Mouse (Mus musculus): ENCODE measurements around the gene Dennd6b.

Dennd6b gene

DNA sequence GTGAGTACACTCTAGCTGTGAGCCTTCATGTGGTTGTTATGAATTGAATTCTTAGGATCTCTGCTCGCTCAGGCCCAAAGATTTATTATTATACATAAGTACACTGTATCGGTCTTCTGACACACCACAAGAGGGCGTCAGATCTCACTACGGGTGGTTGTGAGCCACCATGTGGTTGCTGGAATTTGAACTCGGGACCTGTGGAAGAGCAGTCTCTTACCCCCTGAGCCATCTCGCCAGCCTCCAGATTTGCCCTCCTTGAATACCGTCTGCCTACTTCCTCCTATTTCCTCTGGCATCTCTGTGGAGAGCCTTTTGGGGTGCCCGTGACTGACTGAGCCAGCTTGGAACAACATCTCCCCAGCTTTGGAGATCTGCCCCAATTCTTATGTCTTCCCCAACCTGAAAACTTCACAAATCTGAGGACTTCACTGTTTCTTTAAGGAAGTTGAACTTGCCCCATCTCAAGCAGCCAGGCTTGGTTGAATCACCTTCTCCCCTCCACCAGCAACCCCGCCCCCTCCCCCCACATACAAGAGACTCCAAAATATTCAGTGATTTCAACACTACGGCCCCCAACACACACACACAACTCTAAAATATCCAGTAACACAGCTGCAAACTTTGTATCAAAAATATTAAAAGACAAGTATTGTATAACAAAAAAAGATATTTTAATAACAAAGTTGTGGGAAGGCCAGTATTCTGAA, 14.6 kb downstream of the Dennd6b start:
- no peak for DNase-seq (ENCODE audit: low read depth, low spot score)

GRCm38 (mm10) chr15:89180571-89181229, 15.6 kb downstream of the Dennd6b start, which contains the start of gene Plxnb2:
TSS of gene Plxnb2 (minus strand) at chr15:89180788.
- DNase-seq (ENCODE audit: low read depth, low spot score): peak; percentile 78

DNA sequence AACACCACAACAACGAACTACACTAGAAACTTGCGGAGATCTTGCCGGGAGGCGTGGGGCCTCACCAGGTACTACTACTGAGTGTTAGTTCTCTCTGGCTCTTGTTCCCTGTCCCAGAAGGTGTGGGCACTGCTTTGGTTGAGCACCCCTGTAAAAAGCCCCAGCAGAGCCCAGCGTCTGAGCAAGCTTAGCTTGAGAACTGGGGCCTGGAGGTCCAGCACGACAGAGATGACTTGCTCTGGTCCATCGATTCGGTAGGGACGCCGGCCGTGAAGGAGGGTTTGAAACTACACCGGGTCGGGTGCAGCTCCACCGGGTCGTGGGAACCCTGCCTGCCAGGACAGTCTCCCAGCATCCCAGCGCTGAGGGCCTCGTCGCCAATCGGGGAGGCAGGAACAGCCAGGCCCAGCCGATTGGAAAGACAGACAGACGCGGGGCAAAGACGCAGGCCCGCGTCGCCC, 16.2 kb downstream of the Dennd6b start:
- no peak for DNase-seq (ENCODE audit: low read depth, low spot score)

DNA sequence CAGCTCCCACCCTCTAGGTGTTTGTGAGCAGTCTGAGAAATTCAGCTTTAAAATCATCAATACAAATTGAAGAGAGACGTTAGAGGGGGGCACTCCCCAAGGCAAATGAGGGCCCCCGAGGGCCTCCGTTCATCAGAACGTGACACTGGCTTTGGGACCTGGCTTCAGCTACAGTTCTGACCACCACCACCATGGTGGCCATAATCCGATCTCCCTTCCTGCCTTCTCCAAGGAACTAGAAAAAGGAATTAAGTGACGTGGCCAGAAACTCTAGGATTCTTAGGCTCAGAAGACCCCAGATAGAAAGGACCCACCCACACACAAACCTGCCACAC, 16.7 kb downstream of the Dennd6b start:
- no peak for DNase-seq (ENCODE audit: low read depth, low spot score)

GRCm38 (mm10) chr15:89178954-89179629, 17.2 kb downstream of the Dennd6b start:
- no peak for DNase-seq (ENCODE audit: low read depth, low spot score)

DNA sequence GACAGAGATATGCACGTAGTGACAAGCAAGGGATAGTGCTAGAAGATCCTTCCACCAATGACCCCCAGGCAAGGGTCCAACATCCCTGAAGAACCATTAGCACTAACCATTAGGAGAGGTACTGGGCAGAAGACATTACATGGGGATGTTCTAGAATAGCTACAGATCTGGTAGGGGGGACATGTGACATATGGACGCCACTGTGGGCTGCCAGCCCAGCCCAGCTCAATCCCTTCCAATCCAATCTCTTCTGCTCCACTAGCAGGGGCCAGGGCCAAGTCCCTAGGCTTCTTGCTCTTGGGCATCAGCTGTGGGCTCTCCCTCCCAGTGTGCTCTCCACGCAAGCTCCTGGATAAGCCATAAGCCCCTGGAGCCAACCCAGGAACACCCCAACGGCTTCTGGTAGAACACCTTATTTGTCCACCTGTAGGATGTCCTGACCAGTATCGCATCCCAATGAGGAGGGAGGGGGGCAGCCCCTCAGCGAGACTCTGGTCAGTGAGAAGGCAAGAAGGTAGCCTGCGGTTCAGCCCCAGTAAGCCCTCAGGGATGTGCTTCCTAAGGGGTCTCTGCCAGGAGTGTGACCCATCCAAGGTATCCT, 17.9 kb downstream of the Dennd6b start:
- DNase-seq (ENCODE audit: low read depth, low spot score): no peak

DNA sequence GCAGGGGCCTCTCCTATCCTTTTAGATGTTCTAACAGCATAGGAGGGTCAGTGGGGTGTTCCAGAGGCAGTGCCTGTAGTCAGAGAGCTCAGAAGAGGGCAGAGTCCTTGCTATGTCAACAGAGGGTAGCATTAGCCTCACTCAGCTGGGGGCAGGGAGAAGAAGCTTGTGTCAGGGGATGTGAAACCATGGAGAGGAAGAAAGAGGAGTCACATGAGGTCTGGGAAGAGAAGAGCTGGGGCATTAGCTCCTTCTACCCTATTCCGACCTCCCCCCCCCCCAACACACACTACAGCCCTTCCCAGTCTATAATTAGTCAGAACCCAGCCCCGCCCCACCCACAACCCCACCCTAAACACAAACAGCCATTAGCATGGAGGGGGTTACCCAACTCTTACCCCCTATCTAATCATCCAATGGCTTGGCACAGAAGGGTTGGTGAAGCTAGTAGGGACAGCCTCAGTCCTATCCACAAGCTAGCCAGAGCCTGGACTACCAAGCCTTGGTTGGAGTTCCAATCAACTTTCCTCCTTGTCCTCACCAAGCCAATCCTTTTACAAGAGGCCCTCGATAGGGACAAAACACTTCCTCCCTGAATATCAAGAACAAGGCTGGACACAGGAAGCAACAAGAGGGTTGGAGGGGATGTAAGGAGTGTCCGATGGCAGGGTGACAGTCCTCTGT, 18.6 kb downstream of the Dennd6b start:
- no peak for DNase-seq (ENCODE audit: low read depth, low spot score)

GRCm38 (mm10) chr15:89177121-89177520, 19.2 kb downstream of the Dennd6b start:
- DNase-seq (ENCODE audit: low read depth, low spot score): no peak

GRCm38 (mm10) chr15:89175411-89176155, 20.7 kb downstream of the Dennd6b start:
- no peak for DNase-seq (ENCODE audit: low read depth, low spot score)

- DNase-seq (ENCODE audit: low read depth, low spot score): no peak
Observed at GRCm38 (mm10) chr15:89174889-89175339, 21.4 kb downstream of the Dennd6b start.

- DNase-seq (ENCODE audit: low read depth, low spot score): no peak
Observed at GRCm38 (mm10) chr15:89173906-89174214, 22.4 kb downstream of the Dennd6b start.

GRCm38 (mm10) chr15:89173024-89173905, 23.0 kb downstream of the Dennd6b start:
- no peak for DNase-seq (ENCODE audit: low read depth, low spot score)

DNA sequence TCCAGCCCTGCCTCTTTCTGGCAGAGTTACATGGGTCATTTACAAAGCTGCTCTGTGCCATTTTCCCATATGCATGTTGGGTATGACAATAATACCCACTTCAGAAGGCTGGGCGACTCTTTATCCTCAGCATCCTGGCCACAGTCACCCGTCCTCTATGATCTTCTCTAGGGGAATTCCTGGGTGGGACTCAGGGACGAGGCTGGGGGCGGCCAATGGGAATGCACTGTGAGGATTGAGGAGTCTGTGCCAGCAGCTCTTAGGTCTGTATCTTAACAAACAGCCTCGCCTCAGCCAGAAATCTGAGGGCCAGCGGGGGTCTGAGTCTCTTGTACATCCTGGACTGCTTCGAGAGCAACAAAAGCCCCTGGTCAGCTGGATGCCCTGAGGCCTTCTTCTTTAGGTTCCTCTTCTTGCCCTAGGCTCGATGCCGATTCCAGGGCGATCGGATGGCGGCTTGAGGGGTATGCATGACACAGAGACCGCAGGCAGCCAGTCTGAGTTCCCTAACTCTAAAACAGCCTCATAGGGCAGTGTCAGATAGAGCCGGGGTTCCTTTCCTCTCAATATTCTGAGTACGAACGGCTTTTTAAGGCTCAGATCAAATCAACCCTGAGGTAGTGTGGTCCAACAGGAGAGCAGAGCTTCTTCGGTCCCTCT, 23.9 kb downstream of the Dennd6b start:
- no peak for DNase-seq (ENCODE audit: low read depth, low spot score)

DNA sequence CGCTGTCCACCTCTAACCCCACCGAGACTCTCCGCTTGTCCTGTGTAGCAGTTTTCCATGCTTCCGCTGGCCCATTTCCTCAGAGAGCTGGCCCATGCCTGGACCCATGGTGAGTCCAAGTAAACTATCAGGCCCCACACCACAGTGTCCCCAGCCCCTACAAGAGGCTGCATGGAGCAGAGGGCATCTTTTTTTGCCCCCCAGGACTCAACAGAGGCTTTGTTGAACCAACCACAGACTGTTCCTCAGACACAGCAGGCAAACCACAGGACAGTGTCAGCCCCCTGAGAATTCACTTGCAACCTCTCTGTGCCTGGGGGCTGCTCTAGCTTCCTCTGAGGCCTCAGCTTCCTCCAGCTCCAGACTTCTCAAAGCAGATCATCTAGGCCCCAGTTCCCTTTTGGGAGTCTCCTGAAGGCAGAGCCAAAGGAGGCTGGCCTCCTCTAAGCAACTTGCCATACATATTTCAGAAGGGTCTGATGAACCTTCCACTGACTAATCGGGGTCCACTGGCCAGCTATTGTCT, 24.7 kb downstream of the Dennd6b start:
- DNase-seq (ENCODE audit: low read depth, low spot score): no peak

DNA sequence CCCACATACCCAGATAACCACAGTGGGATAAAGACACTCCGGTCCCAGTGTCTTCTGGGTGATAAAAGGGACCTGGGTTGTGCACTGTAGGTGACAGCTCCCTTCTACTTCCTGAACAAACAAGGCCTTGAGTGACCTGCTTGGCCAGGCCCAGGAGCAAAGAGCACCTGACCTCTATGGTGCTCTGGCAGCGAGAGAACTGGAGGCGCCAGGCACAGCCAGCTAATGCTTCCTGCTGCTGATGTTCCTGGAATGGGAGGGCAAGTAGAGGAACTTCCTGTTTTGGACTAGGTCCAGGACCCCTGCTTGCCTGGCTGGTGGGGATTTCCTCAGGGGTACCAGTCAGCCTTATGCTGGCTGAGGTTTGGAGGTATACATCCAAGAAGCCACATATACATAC, 26.2 kb downstream of the Dennd6b start:
- DNase-seq (ENCODE audit: low read depth, low spot score): no peak

GRCm38 (mm10) chr15:89169431-89169830, 26.9 kb downstream of the Dennd6b start:
- DNase-seq (ENCODE audit: low read depth, low spot score): peak; percentile 77

GRCm38 (mm10) chr15:89168922-89169321, 27.4 kb downstream of the Dennd6b start:
- DNase-seq (ENCODE audit: low read depth, low spot score): no peak

GRCm38 (mm10) chr15:89165478-89165877, 30.8 kb downstream of the Dennd6b start:
- DNase-seq (ENCODE audit: low read depth, low spot score): no peak

DNA sequence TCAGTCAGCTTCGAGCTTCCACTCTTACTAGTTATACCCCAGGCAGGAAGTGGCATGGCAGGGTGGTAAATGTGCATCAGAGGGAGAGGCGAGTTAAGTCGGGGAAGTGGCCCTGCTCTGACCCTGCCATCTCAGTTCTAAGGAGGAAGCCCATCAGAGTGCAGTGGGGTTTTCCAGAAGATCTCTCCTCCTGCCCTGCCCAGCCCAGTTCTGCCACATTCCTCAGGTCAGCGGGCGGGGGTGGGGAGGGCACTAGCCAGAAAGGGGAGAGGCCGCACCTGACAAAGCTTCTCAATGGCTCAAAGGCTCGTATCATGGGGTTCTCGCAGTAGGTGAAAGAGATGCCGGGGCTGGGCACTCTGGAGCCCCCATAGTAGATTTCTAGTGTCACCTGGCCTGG, 34.9 kb downstream of the Dennd6b start:
- DNase-seq (ENCODE audit: low read depth, low spot score): no peak
